Mouse (Mus musculus) G1E-ER4 (cell line): Measurements from ENCODE around the gene Dst. TPM values are rescaled to one million over a fixed set of nuclear protein-coding genes. Genes with fewer than 3 reads are reported as not detected.

Experiments used
- GATA1 ChIP-seq: IDR thresholded peaks from one replicate; pipeline ENCODE4 v1.8.0; 2012; ENCODE audit warnings: low read length, inconsistent platforms
- polyA plus RNA-seq: library from polyadenylated mRNA; stranded (reverse); fragments of >175 nt; gene quantifications from 2 replicates; pipeline ENCODE4 v1.2.3, GENCODE M21; 2012

Gene Dst
- polyA plus RNA-seq, 1 experiment = not detected

- no peak for TF ChIP-seq GATA1
Observed at GRCm38 (mm10) chr1:34076701-34077421, 168.8 kb downstream of the Dst start.

- TF ChIP-seq GATA1 = no peak
Observed at GRCm38 (mm10) chr1:34077422-34077790, 169.4 kb downstream of the Dst start.

GRCm38 (mm10) chr1:34077941-34078340 is 169.9 kb downstream of the Dst start:
- TF ChIP-seq GATA1 = no peak

GRCm38 (mm10) chr1:34089011-34089410 is 181.0 kb downstream of the Dst start:
- TF ChIP-seq GATA1 = no peak

- no peak for TF ChIP-seq GATA1
Observed at GRCm38 (mm10) chr1:34090700-34091099, 182.7 kb downstream of the Dst start.

GRCm38 (mm10) chr1:34093652-34094051 is 185.6 kb downstream of the Dst start:
- TF ChIP-seq GATA1 = no peak

- TF ChIP-seq GATA1 = no peak
Observed at GRCm38 (mm10) chr1:34094301-34094700, 186.3 kb downstream of the Dst start.

GRCm38 (mm10) chr1:34095173-34095572 is 187.1 kb downstream of the Dst start:
- TF ChIP-seq GATA1 = no peak

GRCm38 (mm10) chr1:34096923-34097322 is 188.9 kb downstream of the Dst start:
- TF ChIP-seq GATA1 = no peak

- no peak for TF ChIP-seq GATA1
Observed at GRCm38 (mm10) chr1:34097640-34098039, 189.6 kb downstream of the Dst start.

GRCm38 (mm10) chr1:34099439-34099838 is 191.4 kb downstream of the Dst start:
- TF ChIP-seq GATA1 = no peak

- TF ChIP-seq GATA1 = no peak
Observed at GRCm38 (mm10) chr1:34100385-34100784, 192.4 kb downstream of the Dst start.

- TF ChIP-seq GATA1 = no peak
Observed at GRCm38 (mm10) chr1:34102604-34103003, 194.6 kb downstream of the Dst start.

- TF ChIP-seq GATA1 = no peak
Observed at GRCm38 (mm10) chr1:34103176-34103575, 195.2 kb downstream of the Dst start.

- no peak for TF ChIP-seq GATA1
Observed at GRCm38 (mm10) chr1:34103713-34104172, 195.7 kb downstream of the Dst start.

GRCm38 (mm10) chr1:34104846-34105245 is 196.8 kb downstream of the Dst start:
- no peak for TF ChIP-seq GATA1

- no peak for TF ChIP-seq GATA1
Observed at GRCm38 (mm10) chr1:34106606-34107005, 198.6 kb downstream of the Dst start.
